Mouse (Mus musculus): ENCODE data around the gene Ppm1n. TPM values are rescaled to one million over a fixed set of nuclear protein-coding genes. Genes with fewer than 3 reads are reported as not detected.

Ppm1n gene
- total RNA-seq, 2 experiments from 2014 or later, result not detected

DNA sequence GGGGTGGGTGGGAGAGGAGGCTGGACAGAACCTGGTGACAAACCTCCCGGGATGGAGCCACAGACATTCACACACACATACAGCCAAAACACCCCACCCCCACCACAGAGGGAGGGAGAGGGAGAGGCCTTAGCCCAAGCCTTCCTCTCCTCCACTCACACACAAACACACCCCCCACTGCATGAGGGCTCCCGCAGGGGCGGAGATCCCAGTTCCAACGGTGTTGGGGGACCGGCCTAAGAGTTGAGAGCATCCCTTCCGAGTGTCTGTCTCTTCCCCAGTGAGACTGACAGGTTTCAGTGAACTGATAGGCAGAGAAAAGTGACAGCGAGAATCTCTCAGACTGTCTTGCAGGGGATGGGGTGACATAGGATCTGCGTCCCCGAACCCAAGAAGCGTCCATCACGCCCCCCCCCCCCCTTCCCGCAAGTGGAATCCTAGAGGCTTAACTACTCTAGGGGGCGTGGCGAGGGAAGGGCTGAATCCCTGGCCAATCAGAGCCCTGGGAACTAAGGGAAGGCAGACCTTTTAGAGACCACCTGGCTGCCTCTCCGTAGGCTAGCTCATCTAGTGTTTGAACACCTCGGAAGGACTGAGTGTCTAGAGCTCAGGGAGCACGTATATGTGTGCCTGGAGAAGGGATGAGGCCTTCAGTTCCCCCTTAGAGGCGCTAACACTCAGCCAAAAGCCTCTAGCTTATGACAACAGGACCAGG is 28.0 kb upstream of the Ppm1n start:
- DNase-seq, result peak; percentile 75

DNA sequence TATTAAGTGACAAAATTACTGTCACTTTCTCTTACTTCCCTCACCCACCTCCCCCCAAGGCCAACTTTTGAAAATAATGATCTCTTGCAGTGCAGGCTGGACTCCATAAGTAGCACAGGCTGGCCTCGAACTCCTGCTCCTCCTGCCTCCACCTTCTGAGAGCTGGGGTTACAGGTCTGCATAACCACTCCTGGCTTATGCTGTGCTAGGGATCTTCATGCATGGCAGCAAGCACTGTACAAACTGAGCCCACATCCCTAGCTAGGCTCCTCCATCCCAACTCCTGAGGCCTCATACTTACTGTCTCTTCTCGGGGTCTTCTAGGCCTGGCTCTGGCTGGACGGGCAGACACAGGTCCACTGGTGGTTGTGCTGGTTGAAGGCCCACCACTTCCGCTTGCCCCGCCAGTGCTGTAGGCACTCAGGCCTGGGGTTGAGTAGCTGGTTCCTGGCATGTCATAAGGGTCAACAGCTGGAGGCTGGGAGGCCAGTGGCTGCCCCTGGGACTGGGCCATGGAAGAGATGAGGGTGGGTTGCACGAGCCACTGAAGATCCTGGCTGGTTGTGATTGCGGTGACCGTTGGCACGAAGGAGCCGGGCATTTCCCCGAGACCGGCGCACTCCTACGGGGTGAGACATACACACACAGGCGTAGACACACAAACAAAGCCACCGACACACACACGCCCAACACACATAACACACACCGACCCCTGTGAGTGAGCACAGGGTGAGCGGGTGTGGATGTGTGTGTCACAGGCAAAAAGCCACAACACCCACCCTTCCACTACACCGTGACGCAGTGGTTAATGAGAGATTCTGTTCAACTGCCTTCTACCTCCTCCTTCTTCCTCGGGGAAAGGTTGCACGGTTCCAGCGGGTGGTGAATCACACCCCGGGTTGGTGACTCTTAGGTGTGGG is 27.2 kb upstream of the Ppm1n start:
- no peak for DNase-seq

DNA sequence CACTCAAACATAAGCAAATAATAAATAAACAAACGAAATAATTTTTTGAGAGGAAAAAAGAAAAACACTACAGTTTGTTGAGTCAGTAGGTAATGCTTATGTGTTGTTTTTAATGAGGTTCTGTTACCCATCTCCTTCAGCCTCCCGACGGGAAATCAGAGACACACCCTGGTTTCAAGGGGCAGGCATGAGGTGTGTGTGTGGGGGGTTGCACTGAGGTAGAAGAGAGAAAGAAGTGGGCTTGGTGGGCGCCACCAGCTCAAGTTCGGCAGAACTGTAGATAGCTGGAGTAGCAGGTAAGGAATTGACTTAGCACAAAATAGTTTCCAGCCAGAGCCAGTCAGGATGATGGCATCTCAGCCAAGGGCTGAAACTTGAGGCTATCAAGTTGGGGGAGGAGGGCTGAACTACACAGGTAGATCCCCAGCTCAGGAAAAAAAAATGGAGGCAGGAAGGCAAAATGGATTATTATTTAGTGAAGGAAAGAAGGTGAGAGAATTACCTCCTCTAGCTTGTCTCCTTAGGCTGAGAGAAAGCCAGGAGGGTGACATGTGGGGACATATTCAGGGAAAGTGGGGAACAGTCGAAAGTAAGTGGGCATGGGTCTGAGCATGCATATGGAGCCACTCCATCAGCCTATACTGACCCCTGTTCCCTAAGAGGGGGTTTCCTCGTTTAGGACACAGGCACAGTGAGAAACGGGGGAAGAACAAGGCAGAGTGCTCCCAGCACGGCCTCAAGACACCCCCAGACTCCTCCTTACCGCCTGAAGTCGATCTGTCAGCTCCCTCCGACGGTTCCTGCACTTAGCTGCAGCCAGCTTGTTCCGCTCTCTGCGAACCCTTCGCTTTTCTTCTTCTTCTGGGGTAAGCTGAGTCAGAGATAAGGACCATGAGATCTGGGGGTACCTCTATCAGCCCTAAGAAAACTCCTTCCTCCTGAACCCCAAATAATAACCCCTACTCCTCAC is 26.2 kb upstream of the Ppm1n start:
- no peak for DNase-seq

DNA sequence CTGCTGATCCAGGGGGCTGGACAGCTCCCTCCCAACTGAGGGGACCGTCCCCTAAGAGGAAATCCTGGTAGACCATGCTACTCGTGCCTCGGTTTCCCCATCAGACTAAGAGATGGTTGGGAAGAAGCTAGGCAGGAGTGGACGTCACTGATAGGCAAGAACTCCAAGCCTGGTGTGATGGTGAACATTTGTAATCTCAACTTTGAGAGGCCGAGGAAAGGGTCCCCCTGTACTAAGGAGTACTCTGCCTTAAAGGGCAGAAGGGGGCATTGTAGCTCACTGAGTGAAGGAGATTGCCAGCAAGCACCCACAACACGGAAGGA is 25.5 kb upstream of the Ppm1n start:
- no peak for DNase-seq

DNA sequence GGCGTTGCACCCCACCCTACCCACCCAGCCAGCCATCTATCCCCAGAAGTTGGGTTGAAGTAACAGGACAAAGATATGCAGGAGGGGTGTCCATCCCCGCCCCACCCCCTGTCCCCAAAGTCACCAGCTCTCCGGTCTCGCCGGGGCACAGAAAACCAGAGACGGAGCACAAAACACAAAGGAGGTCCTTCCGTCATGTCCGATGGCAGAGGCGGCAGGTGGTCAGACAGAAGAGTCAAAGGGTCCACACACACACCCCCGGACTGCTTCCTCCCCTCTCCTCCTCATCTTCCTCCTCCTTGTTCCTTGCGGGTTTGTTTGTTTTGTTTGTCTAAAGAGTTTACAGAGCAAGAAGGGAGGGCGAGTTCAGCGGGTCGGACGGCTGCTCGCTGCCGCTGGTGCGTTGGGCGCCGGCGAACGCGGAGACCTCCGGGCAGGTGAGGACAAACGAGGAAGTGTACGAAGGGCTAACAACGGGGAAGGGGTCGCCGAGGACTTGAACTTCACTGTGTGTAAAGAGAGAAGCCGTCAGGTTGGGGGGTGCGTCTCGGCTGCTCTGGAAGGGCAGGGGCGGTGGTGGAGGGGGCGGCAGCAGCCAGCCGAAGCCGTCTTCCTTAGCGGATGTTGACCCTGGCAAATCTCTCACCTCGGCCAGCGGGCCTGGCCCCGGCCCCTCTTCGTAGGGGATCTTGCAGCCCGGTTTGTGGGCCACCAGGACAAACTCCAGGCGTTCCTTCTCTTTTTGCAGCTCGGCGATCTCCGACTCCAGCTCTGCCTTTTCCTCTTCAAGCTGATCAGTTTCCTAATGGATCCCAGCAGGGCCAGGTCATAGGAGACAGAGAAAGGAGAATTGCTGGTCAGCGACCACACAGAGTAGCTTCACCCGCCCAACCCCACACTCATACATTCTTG is 24.9 kb upstream of the Ppm1n start:
- DNase-seq, result no peak

DNA sequence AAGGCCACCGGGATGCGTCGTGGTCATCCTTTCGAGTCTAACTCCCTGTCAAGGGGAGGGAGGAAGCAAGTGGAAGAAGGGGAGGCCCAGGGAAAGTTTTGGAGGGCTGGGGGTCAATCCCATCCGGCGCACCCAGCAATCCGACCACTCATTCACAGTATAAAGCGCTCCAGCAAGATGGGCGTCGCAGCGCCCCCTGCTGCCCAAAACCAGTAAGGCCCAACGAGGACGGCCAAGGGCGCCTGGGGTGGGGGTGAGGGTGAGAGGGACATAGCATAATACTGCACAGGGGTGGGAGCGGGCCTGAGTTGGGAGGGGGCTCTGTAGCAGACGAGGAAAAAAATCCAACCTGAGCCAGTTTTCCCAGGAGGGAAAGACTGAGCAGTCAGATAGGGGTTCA is 23.9 kb upstream of the Ppm1n start:
- DNase-seq, result peak; percentile 57

DNA sequence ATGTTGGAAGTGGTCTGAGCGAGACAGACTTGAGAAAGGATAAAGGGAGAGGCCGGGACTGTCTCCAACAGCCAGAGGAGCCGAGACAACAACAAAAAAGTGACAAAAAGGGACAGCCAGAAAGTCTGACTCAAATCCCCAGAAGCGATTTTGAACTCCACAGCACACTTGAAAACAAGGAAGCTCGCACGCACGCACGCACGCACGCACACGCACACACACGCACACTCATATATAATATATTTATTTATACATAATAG is 23.1 kb upstream of the Ppm1n start:
- no peak for DNase-seq

DNA sequence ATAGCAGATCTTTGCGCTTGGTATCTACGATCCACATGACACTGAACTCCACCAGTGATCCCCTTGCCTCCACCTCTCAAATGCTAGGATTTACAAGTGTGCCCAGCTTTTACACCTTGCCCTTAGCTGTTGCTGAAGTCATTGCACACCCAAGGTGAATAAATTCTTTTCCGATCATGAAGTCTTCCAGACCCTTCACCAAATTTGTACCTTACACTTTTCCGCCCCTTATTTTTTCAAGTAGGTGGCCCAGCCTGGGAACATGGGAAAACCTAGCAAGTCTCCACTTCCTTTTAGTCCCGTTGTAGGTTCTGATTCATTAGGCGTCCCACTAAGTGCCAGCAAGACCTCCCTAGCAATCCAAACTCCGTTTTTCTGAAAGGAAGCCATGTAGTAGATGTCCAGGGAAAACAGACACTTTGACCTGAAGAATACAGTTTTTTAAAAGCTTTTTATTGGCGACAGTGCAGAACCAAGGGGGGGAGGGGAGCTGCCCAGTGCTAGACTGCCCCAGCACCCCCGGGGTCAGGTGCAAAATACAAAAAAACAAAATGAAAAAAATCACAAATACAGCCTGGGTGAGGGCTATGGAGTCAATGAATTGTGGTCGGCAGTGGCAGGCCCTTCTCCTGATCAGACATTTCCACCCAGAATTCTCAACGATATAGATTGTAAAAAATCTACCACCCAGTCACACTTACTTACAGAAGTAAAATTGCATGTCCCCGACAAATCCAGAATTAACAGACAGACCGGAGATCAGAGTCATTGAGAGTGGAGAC is 22.6 kb upstream of the Ppm1n start:
- DNase-seq, result no peak

DNA sequence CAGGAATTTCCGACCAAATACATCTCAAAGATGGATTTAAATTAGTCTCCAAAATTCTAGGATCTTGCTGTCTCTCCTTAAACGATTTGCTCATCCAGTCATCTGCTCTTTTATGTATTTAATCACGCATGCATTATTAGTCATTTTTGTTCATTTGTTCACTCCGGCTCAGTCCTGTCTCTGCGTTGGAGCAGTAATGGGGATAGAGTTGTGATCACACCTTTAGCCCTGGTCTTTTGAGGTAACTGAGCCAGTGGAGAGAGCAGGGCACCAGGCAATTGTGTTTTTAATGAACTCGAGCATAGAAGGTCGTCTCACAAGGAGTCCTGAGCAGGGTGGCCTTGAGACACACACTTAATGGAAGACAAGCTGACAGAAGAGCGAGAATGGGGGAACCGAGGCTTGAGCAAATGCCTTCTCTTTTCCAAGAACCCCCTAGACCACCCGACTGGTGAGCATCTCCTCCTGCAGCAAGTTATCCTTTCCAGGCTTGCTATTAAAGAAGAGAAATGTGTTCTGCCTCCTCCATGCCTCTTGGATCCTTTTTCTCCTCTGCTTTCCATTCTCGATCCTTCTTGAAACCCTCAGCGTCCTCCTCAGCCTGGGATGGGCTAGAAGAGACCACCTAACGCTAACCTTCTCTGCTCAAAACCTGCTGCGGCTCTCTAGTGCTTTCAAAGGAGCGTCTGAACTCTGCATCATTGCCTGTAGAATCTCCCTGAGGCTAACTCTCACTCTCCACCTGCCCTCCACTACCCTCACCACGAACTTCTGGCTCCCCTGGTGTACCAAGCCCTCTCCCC is 21.8 kb upstream of the Ppm1n start:
- no peak for DNase-seq

DNA sequence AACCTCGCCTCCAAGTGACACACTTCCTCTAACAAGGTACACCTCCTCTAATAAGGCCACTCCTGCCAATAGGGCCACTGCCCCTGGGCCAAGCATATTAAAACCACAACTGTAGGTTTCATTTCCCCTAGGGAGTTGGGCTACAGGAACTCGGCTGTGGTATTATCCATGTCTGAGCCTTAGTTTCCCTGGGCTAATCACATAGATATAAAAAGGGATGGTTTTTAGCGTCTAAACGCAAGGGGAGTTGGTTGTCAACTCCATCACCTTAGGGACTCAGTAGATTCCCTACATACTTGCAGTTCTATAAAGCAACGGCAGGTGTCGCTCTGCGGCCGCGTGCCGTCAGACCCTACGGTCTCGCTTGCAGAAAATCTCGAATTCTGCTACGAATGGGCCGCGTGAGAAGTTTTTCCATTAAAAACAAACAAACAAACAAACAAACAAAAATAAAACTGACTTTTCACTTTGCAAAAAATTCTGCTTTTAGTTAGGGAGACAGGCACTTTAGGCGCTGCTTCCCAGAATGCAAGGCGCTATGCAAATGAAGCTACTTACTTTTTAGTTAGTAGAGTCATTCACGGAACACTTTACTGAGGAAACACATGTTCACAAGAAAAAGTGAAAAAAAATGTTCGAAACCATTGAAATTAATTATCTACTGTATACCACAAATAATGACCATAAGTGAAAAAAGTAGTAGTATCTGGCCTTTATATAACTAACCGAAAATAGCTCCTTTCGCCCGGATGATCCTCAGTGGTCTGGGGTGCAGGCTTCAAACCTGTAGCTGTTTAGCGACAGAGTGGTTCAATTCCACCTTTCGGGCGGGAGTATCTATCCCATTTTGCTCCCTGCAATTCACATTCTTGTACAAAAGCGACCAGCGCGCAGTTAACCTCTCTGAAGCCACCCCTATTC is 20.9 kb upstream of the Ppm1n start:
- peak; percentile 52 for DNase-seq

DNA sequence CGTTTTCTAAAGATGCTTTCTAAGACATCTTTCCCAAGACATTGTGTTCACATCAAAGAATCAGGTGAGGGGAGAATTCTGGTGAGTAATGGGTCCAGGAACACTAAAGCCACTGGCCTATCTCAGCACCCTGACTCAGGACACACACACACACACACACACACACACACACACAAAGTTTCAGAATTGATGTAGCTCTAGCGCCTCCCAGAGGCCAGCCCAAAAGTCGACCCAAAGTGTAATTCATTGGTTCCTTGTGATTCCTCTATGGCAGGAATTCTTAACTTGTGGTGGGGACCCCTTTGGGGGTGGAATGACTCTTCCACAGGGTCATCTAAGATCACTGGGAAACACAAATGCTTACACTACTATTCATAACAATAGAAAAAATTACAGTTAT is 19.3 kb upstream of the Ppm1n start:
- DNase-seq, result no peak

DNA sequence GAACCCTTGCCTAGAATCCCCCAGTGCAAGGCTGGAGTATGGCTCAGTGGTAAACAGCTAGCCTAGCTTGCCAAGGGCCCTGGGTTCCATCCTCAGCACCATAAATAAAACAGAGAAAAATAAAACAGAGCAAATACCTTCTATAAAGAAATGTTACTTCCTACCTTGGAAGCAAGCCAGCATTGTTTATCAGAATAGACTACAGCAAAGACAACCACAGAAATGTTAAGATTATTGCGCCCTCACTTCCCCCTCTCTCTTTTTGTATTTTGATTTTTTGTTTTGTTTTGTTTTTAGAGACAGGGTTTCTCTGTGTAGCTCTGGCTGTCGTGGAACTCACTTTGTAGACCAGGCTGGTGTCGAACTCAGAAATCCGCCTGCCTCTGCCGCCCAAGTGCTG is 17.9 kb upstream of the Ppm1n start:
- DNase-seq, result no peak

DNA sequence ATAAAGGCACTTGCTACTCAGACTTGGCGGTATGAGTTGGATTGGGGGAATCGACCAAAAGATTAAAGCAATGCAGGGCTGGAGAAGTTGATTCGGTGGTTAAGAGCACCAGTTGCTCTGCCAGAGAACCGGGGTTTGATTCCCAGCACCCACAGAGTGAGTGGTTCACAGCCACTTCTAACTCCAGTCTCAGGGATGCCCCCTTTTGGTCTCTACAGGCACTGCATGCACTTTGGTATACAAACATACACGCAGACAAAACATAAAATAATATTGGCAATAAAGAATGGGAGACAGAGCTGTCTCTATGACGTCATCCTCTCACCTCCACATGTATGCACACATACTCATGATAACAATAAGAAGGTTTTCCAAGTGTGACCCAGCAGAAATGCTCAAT is 17.2 kb upstream of the Ppm1n start:
- DNase-seq, result no peak

DNA sequence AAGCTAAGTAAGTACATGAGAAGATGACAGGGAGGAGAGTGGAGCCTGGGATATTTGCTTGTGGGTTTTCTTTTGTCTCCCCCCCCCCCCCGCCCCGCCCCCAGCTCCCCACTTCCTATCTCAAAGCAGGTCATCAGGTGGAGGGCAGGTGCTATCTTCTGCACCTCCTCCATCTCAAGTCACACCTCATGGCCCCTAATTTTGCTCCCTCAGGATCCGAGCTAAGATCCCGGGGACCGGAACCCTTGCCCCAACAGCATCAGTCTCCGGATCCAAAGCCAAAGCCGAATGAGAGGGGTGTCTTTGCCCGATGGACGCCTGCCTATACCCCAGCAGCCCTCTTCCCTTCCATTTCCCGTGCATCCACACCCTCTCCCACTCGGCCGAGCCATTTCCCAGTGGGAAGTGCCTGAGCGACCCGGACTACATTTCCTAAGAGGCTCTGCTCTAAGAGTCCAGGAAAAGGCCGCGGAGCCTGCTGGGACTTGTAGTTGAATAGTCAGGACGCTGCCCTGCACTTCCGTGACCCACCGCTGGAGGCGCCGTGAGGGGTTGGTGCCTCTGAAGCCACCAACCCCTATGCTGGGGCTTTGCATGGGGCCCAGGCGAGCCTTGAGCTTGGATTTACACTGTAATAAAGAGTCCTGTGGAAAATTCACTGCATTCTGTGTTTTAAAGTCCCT is 15.8 kb upstream of the Ppm1n start:
- peak; percentile 89 for DNase-seq

DNA sequence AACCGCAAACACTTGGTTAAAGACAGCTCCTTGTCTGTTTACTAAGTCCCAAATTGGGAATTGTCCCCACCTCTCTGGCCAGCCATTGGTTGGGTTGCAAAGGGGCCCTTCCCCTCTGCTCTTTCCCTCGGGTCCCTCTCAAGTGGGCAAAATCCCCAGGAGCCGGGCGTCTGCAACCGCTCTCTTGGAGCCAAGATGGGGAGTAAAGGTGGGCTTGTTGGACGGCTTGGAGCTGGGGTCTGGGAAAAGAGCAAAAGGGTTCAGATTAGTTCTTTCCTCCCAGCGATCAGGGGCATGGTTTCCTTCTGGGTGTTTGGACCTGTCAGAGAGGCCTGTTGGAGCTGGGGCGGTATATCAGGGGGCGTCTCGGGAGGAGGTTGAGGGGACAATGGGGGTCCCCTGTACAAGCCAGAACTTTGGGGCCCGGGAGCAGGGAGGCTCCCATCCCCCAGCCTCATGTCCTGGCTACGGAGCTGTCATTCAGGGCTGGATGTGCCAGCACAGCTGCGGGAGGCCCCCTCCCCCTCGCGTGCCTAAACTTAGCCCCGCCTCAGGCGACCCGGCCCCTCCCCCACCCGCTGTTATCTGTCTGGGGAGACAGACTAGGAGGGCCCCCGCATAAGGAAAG is 11.2 kb upstream of the Ppm1n start:
- DNase-seq, result peak; percentile 84

DNA sequence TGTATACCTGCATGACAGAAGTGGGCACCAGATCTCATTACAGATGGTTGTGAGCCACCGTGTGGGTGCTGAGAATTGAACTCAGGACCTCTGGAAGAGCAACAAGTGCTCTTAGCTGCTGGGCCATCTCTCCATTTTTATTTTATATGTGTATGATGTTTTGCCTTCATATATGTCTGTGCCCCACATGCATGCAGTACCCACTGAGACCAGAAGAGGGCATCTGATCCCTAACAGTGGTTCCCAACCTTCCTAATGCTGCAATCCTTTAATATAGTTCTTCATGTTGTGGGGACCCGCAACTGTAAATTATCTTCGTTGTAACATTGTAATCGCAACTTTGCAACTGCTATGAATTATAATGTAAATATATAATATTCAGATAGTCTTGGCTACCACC is 4.9 kb upstream of the Ppm1n start:
- DNase-seq, result no peak

DNA sequence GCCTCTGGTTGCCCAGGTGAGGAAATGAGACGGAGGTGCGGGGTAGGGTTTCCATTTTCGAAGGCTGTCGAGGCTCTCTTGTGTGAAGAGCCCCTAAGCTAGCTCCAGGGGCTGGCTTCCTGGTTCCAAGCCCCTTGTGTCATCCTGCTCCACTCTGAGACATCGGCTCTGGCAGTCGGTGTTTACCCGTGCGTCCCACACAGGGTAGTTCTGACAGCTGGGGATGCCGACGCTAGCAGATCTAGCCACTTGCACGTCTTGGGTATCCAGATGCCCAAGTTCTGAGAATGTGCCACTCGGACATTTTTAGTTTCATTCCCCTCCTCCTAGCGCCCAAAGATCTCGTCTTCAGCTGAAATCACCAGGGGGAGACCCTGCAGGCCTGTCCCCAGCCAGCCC is 3.5 kb upstream of the Ppm1n start:
- no peak for DNase-seq

All from gastrocnemius, postnatal 25 days (tissue).